Mouse (Mus musculus): ENCODE data around the gene Stx3. TPM values are rescaled to one million over a fixed set of nuclear protein-coding genes. Genes with fewer than 3 reads are reported as not detected.

The Stx3 gene
- 10 to 100 TPM; 29.3 to 38.0 (median 34.6) TPM for total RNA-seq (2022)

- no peak for DNase-seq (ENCODE audit: low spot score in 2 of 2)
Measured at GRCm38 (mm10) chr19:11819143-11819700, at the start of gene Stx3. Gene Stx3 (minus strand): TSS chr19:11819403.

- no peak for DNase-seq (ENCODE audit: low spot score in 2 of 2)
Measured at GRCm38 (mm10) chr19:11867837-11868236, 48.6 kb upstream of the Stx3 start.

GRCm38 (mm10) chr19:11860966-11861365, 41.8 kb upstream of the Stx3 start, which contains the start of gene Olfr1418:
Gene Olfr1418 (minus strand): TSS chr19:11861066.
- no peak for DNase-seq (ENCODE audit: low spot score in 2 of 2)

GRCm38 (mm10) chr19:11856506-11856905, 37.3 kb upstream of the Stx3 start:
- no peak for DNase-seq (ENCODE audit: low spot score in 2 of 2)

GRCm38 (mm10) chr19:11854821-11855220, 35.6 kb upstream of the Stx3 start:
- DNase-seq (ENCODE audit: low spot score in 2 of 2), result no peak

GRCm38 (mm10) chr19:11852652-11853051, 33.4 kb upstream of the Stx3 start:
- DNase-seq (ENCODE audit: low spot score in 2 of 2), result no peak

- no peak for DNase-seq (ENCODE audit: low spot score in 2 of 2)
Measured at GRCm38 (mm10) chr19:11846333-11846732, 27.1 kb upstream of the Stx3 start.

- no peak for DNase-seq (ENCODE audit: low spot score in 2 of 2)
Measured at GRCm38 (mm10) chr19:11839119-11839518, 19.9 kb upstream of the Stx3 start, which contains the start of gene Olfr1417. Gene Olfr1417 (minus strand): TSS chr19:11839219.

GRCm38 (mm10) chr19:11823346-11824065, 4.3 kb upstream of the Stx3 start:
- DNase-seq (ENCODE audit: low spot score in 2 of 2), result no peak

- no peak for DNase-seq (ENCODE audit: low spot score in 2 of 2)
Measured at GRCm38 (mm10) chr19:11820211-11820610, 1.0 kb upstream of the Stx3 start.

GRCm38 (mm10) chr19:11819800-11820199, 597 bp upstream of the Stx3 start:
- DNase-seq (ENCODE audit: low spot score in 2 of 2), result peak in 1 of 2 experiments; percentile 55

- DNase-seq (ENCODE audit: low spot score in 2 of 2), result peak; percentile 17 to 24
Measured at GRCm38 (mm10) chr19:11818199-11819142, 732 bp downstream of the Stx3 start.

- DNase-seq (ENCODE audit: low spot score in 2 of 2), result no peak
Measured at GRCm38 (mm10) chr19:11817586-11817985, 1.6 kb downstream of the Stx3 start.

GRCm38 (mm10) chr19:11816706-11817105, 2.5 kb downstream of the Stx3 start:
- DNase-seq (ENCODE audit: low spot score in 2 of 2), result no peak

GRCm38 (mm10) chr19:11814742-11815333, 4.4 kb downstream of the Stx3 start:
- no peak for DNase-seq (ENCODE audit: low spot score in 2 of 2)

GRCm38 (mm10) chr19:11813649-11814048, 5.6 kb downstream of the Stx3 start:
- DNase-seq (ENCODE audit: low spot score in 2 of 2), result no peak

GRCm38 (mm10) chr19:11813136-11813535, 6.1 kb downstream of the Stx3 start:
- no peak for DNase-seq (ENCODE audit: low spot score in 2 of 2)

- no peak for DNase-seq (ENCODE audit: low spot score in 2 of 2)
Measured at GRCm38 (mm10) chr19:11811688-11812365, 7.4 kb downstream of the Stx3 start.

- no peak for DNase-seq (ENCODE audit: low spot score in 2 of 2)
Measured at GRCm38 (mm10) chr19:11810856-11811255, 8.3 kb downstream of the Stx3 start.

GRCm38 (mm10) chr19:11810003-11810758, 9.0 kb downstream of the Stx3 start:
- DNase-seq (ENCODE audit: low spot score in 2 of 2), result no peak
